Mouse (Mus musculus): ENCODE measurements around the gene Eif2b4.

Gene Eif2b4

GRCm38 (mm10) chr5:31153516-31154151 lies 39.6 kb downstream of the Eif2b4 start:
- no peak for DNase-seq

GRCm38 (mm10) chr5:31151746-31152145 lies 41.5 kb downstream of the Eif2b4 start:
- peak; percentile 65 for DNase-seq

DNA sequence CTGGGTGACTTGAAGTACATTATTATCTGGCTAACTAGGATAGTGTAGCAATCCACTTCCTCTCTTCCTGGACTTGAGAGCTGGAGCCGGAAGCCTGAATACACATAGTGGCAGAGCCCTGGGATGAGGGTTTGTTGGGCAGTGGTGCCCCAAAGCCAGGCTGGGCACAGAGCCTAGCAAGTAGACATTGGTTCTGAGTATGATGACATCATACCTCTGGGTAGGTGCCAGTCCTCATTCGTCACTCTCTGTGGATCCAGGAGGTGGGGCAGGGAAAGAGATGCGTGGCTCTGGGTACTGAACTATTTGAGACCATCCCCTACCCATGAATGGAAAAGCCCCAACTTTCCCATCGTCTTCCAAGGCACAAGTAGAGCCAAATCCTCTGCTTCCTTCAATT lies 43.4 kb downstream of the Eif2b4 start:
- DNase-seq, result no peak

GRCm38 (mm10) chr5:31138968-31139425 lies 54.2 kb downstream of the Eif2b4 start:
- DNase-seq, result no peak

GRCm38 (mm10) chr5:31138241-31138967 lies 54.8 kb downstream of the Eif2b4 start, which contains the start of gene Ucn:
Gene Ucn, minus strand, starts transcription at chr5:31138829.
- DNase-seq, result no peak

GRCm38 (mm10) chr5:31137658-31138057 lies 55.6 kb downstream of the Eif2b4 start:
- DNase-seq, result no peak

All from cerebellum, adult 11-12 months (tissue).